Mouse (Mus musculus) forebrain, embryonic 14.5 days (tissue): ENCODE data around the gene Nr2e3. TPM values are rescaled to one million over a fixed set of nuclear protein-coding genes. Genes with fewer than 3 reads are reported as not detected.
A peak's percentile ranks its signal among the peaks of the same experiment; 100 is the strongest.

ENCODE experiments used
- ATAC-seq: fragments of 200-750 bp; cut with Nextera tagmentation; 2 replicates; pipeline ENCODE4 v1.8.0; 2017; ENCODE audit warnings: mild to moderate bottlenecking, moderate library complexity
- DNase-seq: peaks from one replicate; pipeline ENCODE4 v3.0.0-alpha.2; 2015; ENCODE audit warnings: low spot score
- H3K27ac ChIP-seq: fragments of 300-500 bp; sonication (generic); 2 replicates; pipeline ENCODE4 v1.5.1; 2014; ENCODE audit warnings: low read depth, mild to moderate bottlenecking, control low read depth, low read length, moderate library complexity
- H3K27me3 ChIP-seq: fragments of 300-500 bp; sonication (generic); replicated peaks from 2 replicates; pipeline ENCODE4 v1.6.1; 2014; ENCODE audit warnings: low read length, control low read depth, mixed read lengths; ENCODE audit not compliant: control insufficient read depth, insufficient read depth
- H3K36me3 ChIP-seq: fragments of 300-500 bp; sonication (generic); 2 replicates; pipeline ENCODE4 v1.6.1; 2014; ENCODE audit warnings: low read length, control low read depth; ENCODE audit not compliant: control insufficient read depth, insufficient read depth
- H3K4me1 ChIP-seq: fragments of 300-500 bp; sonication (generic); 2 replicates; pipeline ENCODE4 v1.6.1; 2014; ENCODE audit warnings: antibody characterized with exemption, low read length, control low read depth; ENCODE audit not compliant: control insufficient read depth, insufficient read depth
- H3K4me2 ChIP-seq: fragments of 300-500 bp; sonication (generic); 2 replicates; pipeline ENCODE4 v1.6.1; 2014; ENCODE audit warnings: mild to moderate bottlenecking, control low read depth, low read length
- H3K4me3 ChIP-seq: fragments of 300-500 bp; sonication (generic); 2 replicates; pipeline ENCODE4 v1.5.1; 2014; ENCODE audit warnings: low read depth, low read length, control low read depth
- H3K9ac ChIP-seq: fragments of 300-500 bp; sonication (generic); 2 replicates; pipeline ENCODE4 v1.6.1; 2014; ENCODE audit warnings: mild to moderate bottlenecking, low read length, control low read depth, moderate library complexity
- H3K9me3 ChIP-seq: fragments of 300-500 bp; sonication (generic); replicated peaks from 2 replicates; pipeline ENCODE4 v1.6.1; 2016; ENCODE audit warnings: low read length, control low read depth, mixed read lengths; ENCODE audit not compliant: control insufficient read depth
- WGBS: fragments of 180-500 bp; shearing (Covaris S2); extraction: QIAGEN DNeasy Blood & Tissue Kit; methylation state at CpG from one replicate; pipeline ENCODE4 v1.1.7; 2014; 5-methylcytosine and 5-hydroxymethylcytosine counted together
- polyA plus RNA-seq: library from polyadenylated mRNA; unstranded; fragments of >200 nt; fragmentation: Nextera tagmentation; extraction: Ambion mirVana; gene quantifications from 2 replicates; pipeline ENCODE4 v1.2.1, GENCODE M21; 2014

Gene Nr2e3
- not detected in 2 replicates for polyA plus RNA-seq

DNA sequence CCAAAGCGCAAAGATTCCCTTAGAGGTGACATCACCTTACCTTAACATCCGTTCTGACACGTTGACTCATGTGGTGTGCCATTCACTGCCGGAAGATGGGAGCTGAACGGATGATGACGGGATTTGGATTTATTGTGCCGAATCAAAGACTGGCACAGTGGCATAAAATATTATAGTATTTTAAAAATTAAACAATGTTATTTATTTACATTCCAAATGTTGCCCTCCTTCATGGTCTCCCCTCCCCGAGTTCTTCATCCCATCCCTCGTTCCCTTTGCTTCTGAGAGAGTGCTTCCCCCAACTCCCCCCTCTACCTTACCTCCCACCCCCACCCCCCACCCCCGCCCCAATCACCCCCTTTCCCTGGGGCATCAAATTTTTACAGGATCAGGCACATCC is at the start of gene Nr2e3:
Nr2e3 (minus strand) TSS at position 101 of the 400 bp plus-strand sequence.
- DNase-seq (no peak), ATAC-seq (no peak)
- no peaks in the 10 kb centered on the region for H3K27me3 ChIP-seq
- H3K9me3 ChIP-seq = no peaks in the 10 kb centered on the region
- H3K4me2 ChIP-seq = no peak within 1 kb of the TSS
- H3K4me1 ChIP-seq = no peaks in the 10 kb centered on the region
- H3K9ac ChIP-seq = no peak within 1 kb of the TSS
- H3K27ac ChIP-seq = no peak within 1 kb of the TSS
- WGBS = 90% methylated on average over 10 of the region's 10 CpGs
- no peaks in the 10 kb centered on the region for H3K36me3 ChIP-seq
- H3K4me3 ChIP-seq = no peak within 1 kb of the TSS

DNA sequence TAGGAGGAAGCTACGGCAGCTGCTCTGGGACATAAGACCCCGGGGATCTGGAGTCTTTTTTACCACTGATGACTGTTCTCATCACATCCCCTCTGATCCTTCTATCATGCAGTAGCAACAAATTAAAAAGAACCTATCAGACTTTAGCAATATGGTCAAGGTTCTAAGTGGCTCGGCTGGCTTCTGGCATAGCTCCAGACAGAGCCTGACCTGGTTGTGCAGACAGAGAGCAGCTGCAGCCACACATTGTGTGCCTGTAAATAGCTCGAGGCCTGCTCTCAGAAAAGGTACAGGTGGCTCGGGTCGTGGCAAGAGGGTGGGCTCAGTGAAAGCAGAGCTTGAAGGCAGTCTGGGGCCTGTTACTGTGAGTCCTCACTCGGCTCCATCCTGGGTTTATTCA is 48.5 kb upstream of the Nr2e3 start:
- 55% methylated on average over 7 of the region's 7 CpGs for WGBS
- no peak overlapping the region for H3K4me3 ChIP-seq
- H3K27me3 ChIP-seq = no peaks in the 10 kb centered on the region
- no peak overlapping the region for H3K9ac ChIP-seq
- H3K27ac ChIP-seq = no peak overlapping the region
- H3K4me2 ChIP-seq = no peak overlapping the region
- no peaks in the 10 kb centered on the region for H3K4me1 ChIP-seq
- H3K9me3 ChIP-seq = no peaks in the 10 kb centered on the region
- H3K36me3 ChIP-seq = no peaks in the 10 kb centered on the region
- ATAC-seq (no peak), DNase-seq (no peak)

GRCm38 (mm10) chr9:60002323-60002722 is 41.9 kb upstream of the Nr2e3 start:
- Histone ChIP-seq H3K36me3 (no peaks in the 10 kb centered on the region), H3K9me3 (no peaks in the 10 kb centered on the region), H3K9ac (no peak overlapping the region), H3K4me1 (no peaks in the 10 kb centered on the region), H3K27me3 (no peaks in the 10 kb centered on the region), H3K27ac (no peak overlapping the region), H3K4me2 (no peak overlapping the region), H3K4me3 (no peak overlapping the region)
- DNase-seq (no peak), ATAC-seq (no peak)
- 66% methylated on average over 8 of the region's 8 CpGs for WGBS

- Histone ChIP-seq H3K27ac (no peak overlapping the region), H3K4me2 (no peak overlapping the region), H3K4me1 (no peaks in the 10 kb centered on the region), H3K9me3 (no peaks in the 10 kb centered on the region), H3K9ac (no peak overlapping the region), H3K36me3 (no peaks in the 10 kb centered on the region), H3K27me3 (no peaks in the 10 kb centered on the region), H3K4me3 (no peak overlapping the region)
- DNase-seq = no peak
- no peak for ATAC-seq
- 79% methylated on average over 3 of the region's 3 CpGs for WGBS
Observed at GRCm38 (mm10) chr9:60001444-60001843, 41.0 kb upstream of the Nr2e3 start.

- ATAC-seq (no peak), DNase-seq (no peak)
- WGBS = 94% methylated on average over 4 of the region's 4 CpGs
Observed at GRCm38 (mm10) chr9:59997725-59998124, 37.3 kb upstream of the Nr2e3 start.

DNA sequence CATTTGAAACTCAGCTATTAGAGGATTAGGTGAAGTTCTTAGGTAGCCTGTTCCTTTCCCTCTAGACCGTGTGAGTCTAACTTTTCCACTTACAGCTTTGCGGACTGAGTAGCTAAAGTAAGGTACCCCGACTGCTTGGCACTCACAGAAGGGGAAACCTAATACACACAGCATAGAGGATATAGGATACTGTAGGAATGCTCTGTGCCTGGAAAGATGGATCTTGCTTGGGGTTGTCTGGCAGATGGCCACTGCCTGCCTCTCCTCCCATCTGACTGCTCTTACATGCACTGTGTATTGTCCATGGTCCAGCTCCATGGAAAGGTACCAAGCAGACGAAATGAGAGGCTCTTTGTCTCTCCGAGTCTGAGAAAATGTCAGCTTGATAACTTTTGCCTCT is 30.9 kb upstream of the Nr2e3 start:
- H3K4me3 ChIP-seq = no peak overlapping the region
- ATAC-seq (no peak), DNase-seq (no peak)
- no peak overlapping the region for H3K9ac ChIP-seq
- no peaks in the 10 kb centered on the region for H3K9me3 ChIP-seq
- WGBS = 82% methylated on average over 5 of the region's 5 CpGs
- H3K4me1 ChIP-seq = no peaks in the 10 kb centered on the region
- H3K27me3 ChIP-seq = no peaks in the 10 kb centered on the region
- no peak overlapping the region for H3K27ac ChIP-seq
- H3K36me3 ChIP-seq = no peaks in the 10 kb centered on the region
- no peak overlapping the region for H3K4me2 ChIP-seq

More at GRCm38 (mm10) chr9:59997725-59998124, 37.3 kb upstream of the Nr2e3 start:
- Histone ChIP-seq H3K27ac (no peak overlapping the region), H3K9me3 (no peaks in the 10 kb centered on the region), H3K4me1 (no peaks in the 10 kb centered on the region), H3K27me3 (no peaks in the 10 kb centered on the region), H3K4me3 (no peak overlapping the region), H3K4me2 (no peak overlapping the region), H3K36me3 (no peaks in the 10 kb centered on the region), H3K9ac (no peak overlapping the region)

DNA sequence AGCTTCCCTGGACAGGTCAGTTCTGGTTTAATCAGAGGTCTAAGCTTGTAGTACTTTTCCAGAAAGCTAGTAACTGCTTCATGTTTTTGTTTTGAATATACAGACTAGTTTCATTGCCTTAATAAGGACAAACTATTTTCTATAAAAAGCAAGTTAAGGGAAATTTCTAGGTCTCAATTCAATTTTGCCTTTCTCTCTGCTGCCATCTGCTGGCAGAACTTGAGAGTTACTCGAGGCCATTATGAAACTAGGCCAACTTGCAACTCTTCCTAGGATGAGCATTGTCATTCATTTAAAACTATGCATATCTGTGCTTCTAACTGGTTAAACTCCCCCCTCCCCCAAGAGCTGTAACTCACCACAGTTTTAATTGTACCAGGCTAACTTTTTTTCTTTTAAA is 29.4 kb upstream of the Nr2e3 start:
- Histone ChIP-seq H3K9ac (no peak overlapping the region), H3K27me3 (no peaks in the 10 kb centered on the region), H3K9me3 (no peaks in the 10 kb centered on the region), H3K4me1 (no peaks in the 10 kb centered on the region), H3K36me3 (no peaks in the 10 kb centered on the region), H3K27ac (no peak overlapping the region), H3K4me2 (no peak overlapping the region), H3K4me3 (no peak overlapping the region)
- no peak for ATAC-seq
- DNase-seq = peak; percentile 82
- 0% methylated on average over 1 of the region's 1 CpGs for WGBS

DNA sequence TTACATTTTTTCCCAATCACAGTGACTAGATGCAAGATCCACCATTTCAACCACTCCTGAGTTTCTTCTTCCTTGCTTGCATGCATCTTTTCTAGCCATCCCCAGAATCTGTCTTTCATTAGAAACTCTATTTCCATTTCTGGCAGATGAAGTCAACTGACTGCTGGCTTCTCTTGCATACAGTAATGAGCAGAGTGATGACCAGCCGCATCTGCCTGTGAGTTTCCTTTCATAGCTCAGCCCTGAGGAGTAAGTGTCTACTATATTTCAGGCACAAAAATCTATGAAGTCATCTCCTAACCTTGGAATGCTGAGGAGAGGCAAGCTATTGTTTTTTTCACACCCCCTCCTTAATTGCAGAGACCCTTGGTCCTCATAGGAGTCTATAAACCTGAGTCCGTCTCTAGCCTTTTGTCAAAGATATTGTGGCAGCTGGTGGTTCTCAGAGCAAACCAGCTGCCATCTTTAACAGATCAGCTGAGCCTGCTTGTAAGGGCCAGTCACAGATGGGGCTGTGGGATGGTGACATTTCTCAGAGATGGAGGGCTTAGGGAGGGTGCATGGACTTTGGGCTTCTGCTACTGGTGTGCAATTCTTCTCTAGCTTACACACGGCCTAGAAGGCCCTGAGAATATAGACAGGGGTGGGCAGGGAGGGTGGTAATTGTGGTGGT is 25.6 kb upstream of the Nr2e3 start:
- DNase-seq (no peak), ATAC-seq (no peak)
- Histone ChIP-seq H3K4me2 (no peak overlapping the region), H3K4me3 (no peak overlapping the region), H3K36me3 (no peaks in the 10 kb centered on the region), H3K9me3 (no peaks in the 10 kb centered on the region), H3K27ac (no peak overlapping the region; the same call in 1 of the 2 replicates), H3K27me3 (no peaks in the 10 kb centered on the region), H3K9ac (no peak overlapping the region), H3K4me1 (no peaks in the 10 kb centered on the region)
- whole genome bisulfite sequencing = 67% methylated on average over 3 of the region's 3 CpGs

DNA sequence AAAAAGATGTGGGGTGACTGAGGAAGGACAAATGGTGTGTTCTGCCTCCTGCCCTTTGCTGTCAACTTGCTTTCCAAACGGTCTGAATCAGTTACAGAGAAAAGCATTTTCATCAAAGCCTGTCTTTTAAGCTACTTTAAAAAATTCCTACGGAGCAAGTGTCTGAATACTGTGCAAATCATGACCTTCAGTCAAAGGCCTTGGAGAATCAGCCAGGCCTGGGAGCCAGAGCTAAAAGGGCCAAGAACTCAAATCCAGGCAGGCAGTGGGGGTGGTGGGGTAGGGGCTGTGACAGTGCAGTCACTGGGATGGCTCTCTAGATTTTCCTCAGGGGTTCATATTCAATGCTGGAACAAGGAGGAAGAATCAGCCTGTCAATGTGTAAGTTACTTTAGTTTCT is 20.7 kb upstream of the Nr2e3 start:
- H3K27me3 ChIP-seq = no peaks in the 10 kb centered on the region
- WGBS = 72% methylated on average over 2 of the region's 2 CpGs

More for the DNA sequence above, 20.7 kb upstream of the Nr2e3 start:
- Histone ChIP-seq H3K4me1 (no peaks in the 10 kb centered on the region), H3K9me3 (no peaks in the 10 kb centered on the region), H3K4me3 (no peak overlapping the region), H3K9ac (no peak overlapping the region), H3K27ac (no peak overlapping the region), H3K36me3 (no peaks in the 10 kb centered on the region), H3K4me2 (no peak overlapping the region)
- ATAC-seq (no peak), DNase-seq (no peak)
